Mouse (Mus musculus) erythroblast, embryonic 14.5 days (primary cell): ENCODE measurements around the gene Oma1.

Source experiments
- GATA1 ChIP-seq: IDR thresholded peaks from 2 replicates; pipeline ENCODE4 v1.6.1; 2012; ENCODE audit warnings: low read length, inconsistent platforms, mixed read lengths
- TAL1 ChIP-seq: IDR thresholded peaks from 3 replicates; pipeline ENCODE4 v1.6.1; 2012; ENCODE audit warnings: low read length, inconsistent platforms, mixed read lengths

DNA sequence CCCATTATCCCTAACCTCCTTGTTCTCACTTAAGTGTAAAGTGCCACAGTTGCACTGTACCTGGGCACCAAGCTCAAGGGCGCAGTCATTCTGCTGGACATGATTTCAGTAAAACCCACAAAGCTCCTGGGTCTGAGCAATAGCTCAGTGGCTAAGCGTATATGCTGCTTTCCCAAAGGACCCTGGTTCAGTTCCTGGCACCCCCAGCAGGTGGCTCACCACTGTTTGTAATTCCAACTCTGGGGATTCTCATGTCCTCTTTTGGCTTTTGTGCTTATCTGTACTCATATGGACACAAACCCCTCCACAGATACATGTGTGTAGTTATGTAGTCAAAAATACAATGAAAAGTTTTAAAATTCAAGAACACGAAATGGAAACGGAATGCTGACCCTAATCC is 44.3 kb upstream of the Oma1 start:
- TF ChIP-seq GATA1 (no peak), TAL1 (no peak)
